Mouse (Mus musculus) small intestine, adult 2 months (tissue): ENCODE measurements around the gene Rnf217.

Experiments
- CTCF ChIP-seq: fragments of 200-500 bp; IDR thresholded peaks from 2 replicates; pipeline ENCODE4 v1.5.1; 2012; ENCODE audit warnings: low read depth, mild to moderate bottlenecking, control low read depth, inconsistent platforms, low read length, moderate library complexity, mixed read lengths; ENCODE audit not compliant: insufficient replicate concordance, insufficient read length; ENCODE audit errors: extremely low read depth
- POLR2A ChIP-seq: fragments of 200-500 bp; IDR thresholded peaks from 2 replicates; pipeline ENCODE4 v1.6.1; 2012; ENCODE audit warnings: low read depth, mild to moderate bottlenecking, control low read depth, inconsistent platforms, low read length, moderate library complexity

DNA sequence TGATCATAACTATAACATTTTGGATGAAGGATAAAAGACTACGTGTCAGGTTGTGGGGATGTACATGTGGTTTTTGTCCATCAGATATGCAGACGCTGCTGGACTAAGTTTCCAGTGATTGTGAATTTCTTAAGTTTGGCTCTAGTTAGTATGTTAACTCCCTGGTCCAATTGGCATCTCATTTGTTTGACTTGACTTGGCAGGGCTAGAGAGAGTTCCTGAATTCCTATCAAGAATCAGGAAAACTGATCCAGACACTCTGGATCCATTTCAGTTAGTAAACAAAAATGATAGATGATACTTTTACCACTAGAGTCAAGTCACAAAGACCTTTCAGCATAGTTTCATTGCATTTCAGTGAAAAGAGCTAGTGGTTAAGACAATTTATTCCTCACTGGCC, 112.1 kb downstream of the Rnf217 start:
- TF ChIP-seq CTCF: no peak
- no peak for TF ChIP-seq POLR2A
